Mouse (Mus musculus) spleen, postnatal 10 days (tissue): ENCODE measurements at regions not wholly inside any gene's neighbourhood (a gene's known extent, or its start where the extent isn't known, plus 50 kb on each side); places are given as distances from the start of the nearest gene placed in this dataset.

Experiments
- DNase-seq, 2 experiments: peaks; one replicate each; pipeline ENCODE4 v3.0.0; 2021 to 2022; ENCODE audit warnings: low spot score in 2 of 2

GRCm38 (mm10) chr12:92646634-92647033 lies 797.7 kb upstream of the Sel1l start:
- no peak for DNase-seq

GRCm38 (mm10) chr12:92645006-92645624 lies 796.2 kb upstream of the Sel1l start:
- DNase-seq = no peak

- no peak for DNase-seq
Observed at GRCm38 (mm10) chr12:92619120-92619519, 770.2 kb upstream of the Sel1l start.

GRCm38 (mm10) chr12:92618519-92618918 lies 769.6 kb upstream of the Sel1l start:
- no peak for DNase-seq

- no peak for DNase-seq
Observed at GRCm38 (mm10) chr12:92601673-92602072, 752.7 kb upstream of the Sel1l start.

GRCm38 (mm10) chr12:92589725-92590124 lies 740.8 kb upstream of the Sel1l start:
- DNase-seq = no peak

GRCm38 (mm10) chr12:92589305-92589704 lies 740.3 kb upstream of the Sel1l start:
- DNase-seq = no peak

GRCm38 (mm10) chr12:92578596-92578995 lies 729.6 kb upstream of the Sel1l start:
- no peak for DNase-seq
